In genomic region chr4:116150862-116151221, GRCm38 (mm10) we compare ENCODE assay signal across 9 mouse cellular contexts. TPM values are rescaled to one million over a fixed set of nuclear protein-coding genes. Genes with fewer than 3 reads are reported as not detected.
A peak's percentile ranks its signal among the peaks of the same experiment; 100 is the strongest.
DNase-seq lines count a peak whose midpoint lies in the region; ATAC-seq and TF ChIP-seq lines count a peak whose summit lies in the region.
"Had no signal": no experiment of that assay in that cellular context is flagged by ENCODE, and none has a peak within 500 bp of the region (broad histone marks: within the 10 kb centered on the region; RNA-seq: fewer than 3 reads in every experiment).

No protein-coding gene starts in this region.

- H3K4me3 ChIP-seq in heart, embryonic 14.5 days (ENCODE audit: control insufficient read depth in 1 of 2, insufficient read depth in 1 of 2, low read depth in 1 of 2, low read length in 2 of 2), result peak overlapping the region; percentile 85 to 99
- peak overlapping the region; percentile 91 to 98 for H3K4me3 ChIP-seq in ES-E14 (ENCODE audit: insufficient read depth in 1 of 2, low read depth in 1 of 2, low read length in 2 of 2, poor library complexity in 1 of 2, severe bottlenecking in 1 of 2)
- H3K4me3 ChIP-seq in forebrain, embryonic 15.5 days, result peak overlapping the region; percentile 78
- H3K4me3 ChIP-seq in liver, embryonic 16.5 days (ENCODE audit: low read depth, low read length), result peak overlapping the region; percentile 79

- DNase-seq in heart, adult 9 months (ENCODE audit: low spot score in 2 of 2), result no peak
- DNase-seq in ES-E14 (ENCODE audit: low read depth, low spot score), result no peak
- DNase-seq in cerebellum, adult 8-10 months, result no peak
- DNase-seq in gastrocnemius, adult 8-10 months (ENCODE audit: low spot score in 2 of 2), result no peak
- DNase-seq in layer of hippocampus, postnatal 10 days (ENCODE audit: low spot score in 2 of 2), result no peak

- no peaks in the 10 kb centered on the region for H3K27me3 ChIP-seq in heart, embryonic 14.5 days (ENCODE audit: control insufficient read depth, insufficient read depth, low read length)
- no peaks in the 10 kb centered on the region for H3K27me3 ChIP-seq in forebrain, embryonic 15.5 days
- no peaks in the 10 kb centered on the region for H3K27me3 ChIP-seq in liver, embryonic 16.5 days (ENCODE audit: control insufficient read depth, insufficient read depth, low read depth, low read length)

- peaks cover 7 to 15% of the 10 kb centered on the region in 2 experiments for H3K4me1 ChIP-seq in heart, embryonic 14.5 days (ENCODE audit: control insufficient read depth in 2 of 2, insufficient read depth in 2 of 2, low read length in 2 of 2)
- H3K4me1 ChIP-seq in ES-E14 (ENCODE audit: control insufficient read depth in 2 of 2, insufficient read depth in 2 of 2, low read length in 2 of 2, poor library complexity in 1 of 2), result peaks cover 0 to 10% of the 10 kb centered on the region in 2 experiments; a peak in 1 of 4 replicates
- H3K4me1 ChIP-seq in forebrain, embryonic 15.5 days, result peaks cover 15% of the 10 kb centered on the region
- H3K4me1 ChIP-seq in liver, embryonic 16.5 days (ENCODE audit: control insufficient read depth, low read depth, low read length), result peaks cover 15% of the 10 kb centered on the region

- peaks cover 44% of the 10 kb centered on the region for H3K36me3 ChIP-seq in heart, embryonic 14.5 days (ENCODE audit: control insufficient read depth, insufficient read depth, low read length)
- peaks cover 39% of the 10 kb centered on the region for H3K36me3 ChIP-seq in ES-E14 (ENCODE audit: control insufficient read depth, insufficient read depth, low read length, poor library complexity, severe bottlenecking)
- H3K36me3 ChIP-seq in forebrain, embryonic 15.5 days, result peaks cover 38% of the 10 kb centered on the region
- H3K36me3 ChIP-seq in liver, embryonic 16.5 days (ENCODE audit: control insufficient read depth, insufficient read depth), result peaks cover under 1% of the 10 kb centered on the region; the same call in 1 of the 2 replicates

- ATAC-seq in heart, embryonic 14.5 days (ENCODE audit: insufficient number of reproducible peaks, insufficient read depth, low FRiP score, low read depth), result no peak; the same call in 1 of the 2 replicates
- ATAC-seq in forebrain, embryonic 15.5 days (replicated peaks), result peak; percentile 26
- no peak for ATAC-seq in liver, embryonic 16.5 days (ENCODE audit: low read depth)

- 8% methylated on average over 4 of the region's 4 CpGs for WGBS in heart, embryonic 14.5 days
- 24% methylated on average over 4 of the region's 4 CpGs for WGBS in forebrain, embryonic 15.5 days
- WGBS in liver, embryonic 16.5 days (ENCODE audit: insufficient replicate concordance), result 21% methylated on average over 4 of the region's 4 CpGs

- in situ Hi-C loops in ES-E14 (cut with MboI; ENCODE audit: low sequenced_read_pairs in 2 of 2, unreplicated experiment in 2 of 2), result no loop called here

- H3K9ac ChIP-seq in heart, embryonic 14.5 days (ENCODE audit: low read length), result peak overlapping the region; percentile 97
- peak overlapping the region; percentile 95 for H3K9ac ChIP-seq in ES-E14 (ENCODE audit: insufficient read depth, low read depth, low read length, poor library complexity, severe bottlenecking)
- H3K9ac ChIP-seq in forebrain, embryonic 15.5 days (replicated peaks), result peak overlapping the region; percentile 93
- peak overlapping the region; percentile 78 for H3K9ac ChIP-seq in liver, embryonic 16.5 days (ENCODE audit: low read depth, low read length)

- peak overlapping the region; percentile 79 to 87 for H3K27ac ChIP-seq in heart, embryonic 14.5 days (replicated peaks in 1 of 2; ENCODE audit: control insufficient read depth in 1 of 2, insufficient read depth in 1 of 2, low read depth in 2 of 2, low read length in 2 of 2)
- peak overlapping the region; percentile 54; the same call in 1 of the 2 replicates for H3K27ac ChIP-seq in ES-E14 (ENCODE audit: insufficient read depth, low read depth, low read length, poor library complexity, severe bottlenecking)
- peak overlapping the region; percentile 85 for H3K27ac ChIP-seq in forebrain, embryonic 15.5 days (replicated peaks)
- H3K27ac ChIP-seq in liver, embryonic 16.5 days (ENCODE audit: low read length), result no peak overlapping the region

- no peaks in the 10 kb centered on the region for H3K9me3 ChIP-seq in heart, embryonic 14.5 days (ENCODE audit: control insufficient read depth, low read length)
- no peaks in the 10 kb centered on the region for H3K9me3 ChIP-seq in ES-E14 (ENCODE audit: control insufficient read depth, insufficient read depth, low read depth, low read length)
- no peaks in the 10 kb centered on the region for H3K9me3 ChIP-seq in forebrain, embryonic 15.5 days
- no peaks in the 10 kb centered on the region; the same call in 1 of the 2 replicates for H3K9me3 ChIP-seq in liver, embryonic 16.5 days (replicated peaks; ENCODE audit: control insufficient read depth, low read length)

- peak overlapping the region; percentile 81 for H3K4me2 ChIP-seq in heart, embryonic 14.5 days (ENCODE audit: low read length)
- H3K4me2 ChIP-seq in forebrain, embryonic 15.5 days (replicated peaks), result peak overlapping the region; percentile 55
- peak overlapping the region; percentile 97 for H3K4me2 ChIP-seq in liver, embryonic 16.5 days (ENCODE audit: low read depth, low read length)

TF ChIP-seq in ES-E14, 5 proteins besides CTCF, POLR2A, EP300 and RAD21:
- TF ChIP-seq CHD2 (IDR thresholded peaks at IDR 0.05; ENCODE audit: low read depth, low read length) (no peak), ZNF384 (IDR thresholded peaks at IDR 0.05; ENCODE audit: low read depth, low read length) (no peak), ZC3H11A (IDR thresholded peaks at IDR 0.05; ENCODE audit: borderline replicate concordance, low read depth, low read length) (no peak), MAFK (IDR thresholded peaks at IDR 0.05; ENCODE audit: insufficient read depth, low read depth, low read length) (no peak), HCFC1 (IDR thresholded peaks at IDR 0.05; ENCODE audit: borderline replicate concordance, insufficient read depth, low read length) (no peak)

RNA-seq across cellular contexts. Expression of gene Lurap1, which starts 0.3 kb away (rescaled TPM):
- 2.2 and 2.7 TPM in 2 replicates for polyA plus RNA-seq in heart, embryonic 14.5 days (2014; fragmentation: Nextera tagmentation; extraction: Ambion mirVana)
- 0.49 and 0.95 TPM in 2 replicates for total RNA-seq in ES-E14 (2012; rRNA removed)
- 2.4 TPM in 2 replicates for polyA plus RNA-seq in forebrain, embryonic 15.5 days (2015; fragmentation: Nextera tagmentation; extraction: Ambion mirVana)
- 0.26 and 0.38 TPM in 2 replicates for polyA plus RNA-seq in liver, embryonic 16.5 days (2015; fragmentation: Nextera tagmentation; extraction: Ambion mirVana)
- total RNA-seq in gastrocnemius, adult 8-10 months (2022), result 1 to 10 TPM; 4.4 to 7.7 (median 6.9) TPM
- total RNA-seq in layer of hippocampus, postnatal 10 days (2021), result 10 to 100 TPM; 23.5 to 29.6 TPM

RNA-seq across cellular contexts. Expression of gene Tspan1, which starts 16.6 kb away (rescaled TPM):
- polyA plus RNA-seq in heart, embryonic 14.5 days (2014; fragmentation: Nextera tagmentation; extraction: Ambion mirVana), result 0.19 TPM in 1 of 2 replicates, not detected in the other
- total RNA-seq in ES-E14 (2012; rRNA removed), result 1.7 and 3.0 TPM in 2 replicates
- 0.28 TPM in 1 of 2 replicates, not detected in the other for polyA plus RNA-seq in forebrain, embryonic 15.5 days (2015; fragmentation: Nextera tagmentation; extraction: Ambion mirVana)
- polyA plus RNA-seq in liver, embryonic 16.5 days (2015; fragmentation: Nextera tagmentation; extraction: Ambion mirVana), result 0.27 TPM in 1 of 2 replicates, not detected in the other
- total RNA-seq in gastrocnemius, adult 8-10 months (2022), result not detected
- under 1 TPM in 1 of 2 experiments, not detected in 1; 0.27 TPM for total RNA-seq in layer of hippocampus, postnatal 10 days (2021)

RNA-seq across cellular contexts. Expression of gene 1700042G07Rik, which starts 22.3 kb away (rescaled TPM):
- polyA plus RNA-seq in heart, embryonic 14.5 days (2014; fragmentation: Nextera tagmentation; extraction: Ambion mirVana), result not detected in 2 replicates
- total RNA-seq in ES-E14 (2012; rRNA removed), result not detected in 2 replicates
- not detected in 2 replicates for polyA plus RNA-seq in forebrain, embryonic 15.5 days (2015; fragmentation: Nextera tagmentation; extraction: Ambion mirVana)
- polyA plus RNA-seq in liver, embryonic 16.5 days (2015; fragmentation: Nextera tagmentation; extraction: Ambion mirVana), result not detected in 2 replicates
- total RNA-seq in gastrocnemius, adult 8-10 months (2022), result not detected
- not detected for total RNA-seq in layer of hippocampus, postnatal 10 days (2021)

RNA-seq across cellular contexts. Expression of gene Gm49337, which starts 22.3 kb away (rescaled TPM):
- polyA plus RNA-seq in heart, embryonic 14.5 days (2014; fragmentation: Nextera tagmentation; extraction: Ambion mirVana), result not detected in 2 replicates
- total RNA-seq in ES-E14 (2012; rRNA removed), result 0.69 and 1.0 TPM in 2 replicates
- polyA plus RNA-seq in forebrain, embryonic 15.5 days (2015; fragmentation: Nextera tagmentation; extraction: Ambion mirVana), result not detected in 2 replicates
- polyA plus RNA-seq in liver, embryonic 16.5 days (2015; fragmentation: Nextera tagmentation; extraction: Ambion mirVana), result not detected in 2 replicates
- total RNA-seq in gastrocnemius, adult 8-10 months (2022), result 1 to 10 TPM in 1 of 4 experiments, under 1 TPM in 1, not detected in 2; 0.32 to 1.4 TPM
- total RNA-seq in layer of hippocampus, postnatal 10 days (2021), result not detected
- polyA plus RNA-seq: gonadal fat pad, adult 2 months had no signal

RNA-seq across cellular contexts. Expression of gene Pomgnt1, which starts 27.2 kb away (rescaled TPM):
- 66.3 and 66.4 TPM in 2 replicates for polyA plus RNA-seq in heart, embryonic 14.5 days (2014; fragmentation: Nextera tagmentation; extraction: Ambion mirVana)
- 48.6 and 51.5 TPM in 2 replicates for total RNA-seq in ES-E14 (2012; rRNA removed)
- 63.5 and 66.1 TPM in 2 replicates for polyA plus RNA-seq in forebrain, embryonic 15.5 days (2015; fragmentation: Nextera tagmentation; extraction: Ambion mirVana)
- polyA plus RNA-seq in liver, embryonic 16.5 days (2015; fragmentation: Nextera tagmentation; extraction: Ambion mirVana), result 10.4 and 11.8 TPM in 2 replicates
- total RNA-seq in gastrocnemius, adult 8-10 months (2022), result 10 to 100 TPM; 50.0 to 51.9 (median 50.8) TPM
- total RNA-seq in layer of hippocampus, postnatal 10 days (2021), result 10 to 100 TPM; 72.8 to 76.9 TPM
